Mouse (Mus musculus): ENCODE measurements at regions not wholly inside any gene's neighbourhood (a gene's known extent, or its start where the extent isn't known, plus 50 kb on each side); places are given as distances from the start of the nearest gene placed in this dataset.

GRCm38 (mm10) chr4:35364161-35364560, 138.2 kb upstream of the C9orf72 start:
- TF ChIP-seq CTCF (IDR thresholded peaks at IDR 0.05; ENCODE audit: extremely low read depth, insufficient read length, insufficient replicate concordance, low read depth, low read length) (no peak), POLR2A (IDR thresholded peaks at IDR 0.05; ENCODE audit: low read depth, low read length) (no peak)

All from small intestine, adult 2 months (tissue).